Mouse (Mus musculus) intestine, embryonic 14.5 days (tissue): Measurements from ENCODE around the gene Gm49353. TPM values are rescaled to one million over a fixed set of nuclear protein-coding genes. Genes with fewer than 3 reads are reported as not detected.

Experiments
- ATAC-seq: fragments of 200-750 bp; cut with Nextera tagmentation; replicated peaks from 2 replicates; pipeline ENCODE4 v1.8.0; 2017; ENCODE audit warnings: low read depth, moderate number of reproducible peaks, moderate TSS enrichment, moderate library complexity; ENCODE audit not compliant: low FRiP score, low TSS enrichment
- DNase-seq: peaks from one replicate; pipeline ENCODE4 v3.0.0-alpha.2; 2018; ENCODE audit warnings: low spot score
- H3K27ac ChIP-seq: fragments of 300-500 bp; sonication (generic); 2 replicates; pipeline ENCODE4 v1.5.1; 2014; ENCODE audit warnings: low read depth, mild to moderate bottlenecking, control low read depth
- H3K27me3 ChIP-seq: fragments of 300-500 bp; sonication (generic); replicated peaks from 2 replicates; pipeline ENCODE4 v1.6.1; 2014; ENCODE audit warnings: low read length, control low read depth; ENCODE audit not compliant: control insufficient read depth, insufficient read depth
- H3K36me3 ChIP-seq: fragments of 300-500 bp; sonication (generic); 2 replicates; pipeline ENCODE4 v1.6.1; 2014; ENCODE audit warnings: low read length, control low read depth; ENCODE audit not compliant: control insufficient read depth, insufficient read depth
- H3K4me1 ChIP-seq: fragments of 300-500 bp; sonication (generic); replicated peaks from 2 replicates; pipeline ENCODE4 v1.6.1; 2014; ENCODE audit warnings: low read length, control low read depth, mixed read lengths; ENCODE audit not compliant: control insufficient read depth, insufficient read depth
- H3K4me2 ChIP-seq: fragments of 300-500 bp; sonication (generic); 2 replicates; pipeline ENCODE4 v1.6.1; 2014; ENCODE audit warnings: low read length
- H3K4me3 ChIP-seq: fragments of 300-500 bp; sonication (generic); 2 replicates; pipeline ENCODE4 v1.5.1; 2014; ENCODE audit warnings: low read depth, low read length, control low read depth, mixed read lengths
- H3K9ac ChIP-seq: fragments of 300-500 bp; sonication (generic); 2 replicates; pipeline ENCODE4 v1.6.1; 2014; ENCODE audit warnings: mild to moderate bottlenecking, low read length
- H3K9me3 ChIP-seq: fragments of 300-500 bp; sonication (generic); 2 replicates; pipeline ENCODE4 v1.6.1; 2016; ENCODE audit warnings: low read length, control low read depth; ENCODE audit not compliant: control insufficient read depth
- WGBS: fragments of 180-500 bp; shearing (Covaris S2); extraction: QIAGEN DNeasy Blood & Tissue Kit; methylation state at CpG from one replicate; pipeline ENCODE4 v1.1.7; 2014; 5-methylcytosine and 5-hydroxymethylcytosine counted together
- polyA plus RNA-seq: library from polyadenylated mRNA; unstranded; fragments of >200 nt; fragmentation: Nextera tagmentation; extraction: Ambion mirVana; gene quantifications from 2 replicates; pipeline ENCODE4 v1.2.1, GENCODE M21; 2014

Gene Gm49353
- polyA plus RNA-seq, 1 experiment from 2014 or later, result not detected

DNA sequence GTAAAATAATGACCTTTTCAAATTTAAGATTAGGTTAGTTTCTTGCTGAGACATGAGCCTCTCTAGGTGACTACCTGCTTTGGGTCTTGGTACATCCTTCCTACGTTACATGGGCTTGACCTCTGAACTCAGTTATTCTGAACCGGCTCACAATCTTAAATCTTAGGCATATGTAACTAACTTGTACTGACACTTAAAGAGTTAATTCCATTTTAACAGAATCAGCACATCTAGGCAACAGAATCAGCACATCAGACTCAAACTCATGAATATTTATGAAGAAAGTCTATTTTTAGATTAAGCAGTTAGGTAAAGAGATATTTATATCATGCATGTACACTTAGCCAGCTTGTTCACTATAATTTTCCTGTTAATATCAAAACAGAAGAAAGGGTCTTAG is 18.7 kb downstream of the Gm49353 start:
- no peak overlapping the region for H3K27ac ChIP-seq
- DNase-seq (no peak), ATAC-seq (no peak)
- H3K9ac ChIP-seq, result no peak overlapping the region
- no peaks in the 10 kb centered on the region for H3K9me3 ChIP-seq
- no peak overlapping the region for H3K4me3 ChIP-seq
- 79% methylated on average over 2 of the region's 2 CpGs for WGBS
- no peak overlapping the region for H3K4me2 ChIP-seq
- H3K4me1 ChIP-seq, result no peaks in the 10 kb centered on the region
- H3K27me3 ChIP-seq, result no peaks in the 10 kb centered on the region
- H3K36me3 ChIP-seq, result no peaks in the 10 kb centered on the region

GRCm38 (mm10) chr10:29225329-29225728 is 26.6 kb downstream of the Gm49353 start:
- H3K4me2 ChIP-seq, result no peak overlapping the region
- 84% methylated on average over 4 of the region's 4 CpGs for WGBS
- H3K36me3 ChIP-seq, result no peaks in the 10 kb centered on the region
- H3K27me3 ChIP-seq, result no peaks in the 10 kb centered on the region
- H3K9ac ChIP-seq, result no peak overlapping the region
- no peaks in the 10 kb centered on the region for H3K9me3 ChIP-seq
- no peak for DNase-seq
- ATAC-seq, result no peak
- no peaks in the 10 kb centered on the region for H3K4me1 ChIP-seq
- H3K27ac ChIP-seq, result no peak overlapping the region
- no peak overlapping the region for H3K4me3 ChIP-seq

DNA sequence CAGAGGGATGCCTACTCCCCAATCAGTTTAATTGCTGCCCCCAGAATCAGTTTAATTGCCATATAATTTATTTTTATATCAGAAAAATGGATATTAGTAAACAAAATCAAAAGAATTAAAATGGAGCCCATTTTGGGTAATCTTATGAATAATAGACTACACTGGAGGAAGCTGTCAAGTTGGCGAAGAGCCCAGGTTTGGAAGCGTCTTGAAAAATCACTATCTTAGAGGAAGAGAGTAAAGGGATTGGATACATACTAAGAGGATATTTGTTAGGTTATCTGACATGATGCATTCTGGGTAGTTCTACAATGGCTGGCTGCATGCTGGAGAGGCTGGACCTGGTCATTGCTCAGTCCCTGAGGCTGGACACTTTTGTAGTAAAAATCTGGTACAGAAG is 32.5 kb downstream of the Gm49353 start:
- 77% methylated on average over 2 of the region's 2 CpGs for WGBS
- ATAC-seq, result no peak
- H3K4me1 ChIP-seq, result no peaks in the 10 kb centered on the region
- no peak overlapping the region for H3K4me2 ChIP-seq
- no peak overlapping the region for H3K4me3 ChIP-seq
- no peaks in the 10 kb centered on the region for H3K36me3 ChIP-seq
- H3K27me3 ChIP-seq, result no peaks in the 10 kb centered on the region
- H3K27ac ChIP-seq, result no peak overlapping the region
- no peak for DNase-seq
- H3K9ac ChIP-seq, result no peak overlapping the region
- no peaks in the 10 kb centered on the region for H3K9me3 ChIP-seq

Other genes with a start within 250 kb of the Gm49353 start
- not detected in 2 replicates for gene 2310057J18Rik, start 212.7 kb upstream of the Gm49353 start, polyA plus RNA-seq
- 3.3 and 4.2 TPM in 2 replicates for gene Soga3, start 55.1 kb upstream of the Gm49353 start, polyA plus RNA-seq
- 1.6 and 1.8 TPM in 2 replicates for gene 9330159F19Rik, start 12.7 kb downstream of the Gm49353 start, polyA plus RNA-seq
- 27.5 and 30.2 TPM in 2 replicates for gene Echdc1, start 114.2 kb downstream of the Gm49353 start, polyA plus RNA-seq
- 35.8 and 41.4 TPM in 2 replicates for gene Rnf146, start 163.5 kb downstream of the Gm49353 start, polyA plus RNA-seq